Mouse (Mus musculus): ENCODE results near the gene Bmp2k.
A peak's percentile ranks its signal among the peaks of the same experiment; 100 is the strongest.

Bmp2k gene

DNA sequence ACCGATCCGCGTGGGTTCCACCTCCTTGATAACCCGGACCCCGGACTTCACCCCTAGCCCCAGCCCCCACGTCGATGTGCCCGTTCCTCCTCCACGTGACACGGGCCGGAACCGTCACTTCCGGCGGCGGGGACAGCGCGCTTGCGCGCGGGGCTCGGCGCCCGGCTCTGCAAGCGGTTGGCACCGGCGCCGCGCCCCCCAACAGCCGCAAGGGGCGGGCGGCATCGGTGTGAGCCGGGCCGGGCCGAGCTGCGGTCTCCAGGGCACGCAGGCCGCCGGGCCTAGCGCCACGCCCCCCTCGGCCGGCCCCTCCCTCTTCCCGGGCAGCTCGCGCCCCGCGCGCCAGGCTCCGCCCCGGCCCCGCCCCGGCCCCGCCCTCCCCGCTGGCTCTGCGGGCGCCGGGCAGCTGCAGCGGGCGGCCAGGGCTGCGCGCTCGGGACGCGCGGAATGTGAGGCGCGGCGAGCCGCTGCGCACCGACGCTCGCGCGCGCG lies at the start of gene Bmp2k:
TSS of gene Bmp2k (plus strand) at position 380 of the 492 bp plus-strand sequence.
- peak; percentile 89 for DNase-seq (ENCODE audit: low read depth, low spot score)

DNA sequence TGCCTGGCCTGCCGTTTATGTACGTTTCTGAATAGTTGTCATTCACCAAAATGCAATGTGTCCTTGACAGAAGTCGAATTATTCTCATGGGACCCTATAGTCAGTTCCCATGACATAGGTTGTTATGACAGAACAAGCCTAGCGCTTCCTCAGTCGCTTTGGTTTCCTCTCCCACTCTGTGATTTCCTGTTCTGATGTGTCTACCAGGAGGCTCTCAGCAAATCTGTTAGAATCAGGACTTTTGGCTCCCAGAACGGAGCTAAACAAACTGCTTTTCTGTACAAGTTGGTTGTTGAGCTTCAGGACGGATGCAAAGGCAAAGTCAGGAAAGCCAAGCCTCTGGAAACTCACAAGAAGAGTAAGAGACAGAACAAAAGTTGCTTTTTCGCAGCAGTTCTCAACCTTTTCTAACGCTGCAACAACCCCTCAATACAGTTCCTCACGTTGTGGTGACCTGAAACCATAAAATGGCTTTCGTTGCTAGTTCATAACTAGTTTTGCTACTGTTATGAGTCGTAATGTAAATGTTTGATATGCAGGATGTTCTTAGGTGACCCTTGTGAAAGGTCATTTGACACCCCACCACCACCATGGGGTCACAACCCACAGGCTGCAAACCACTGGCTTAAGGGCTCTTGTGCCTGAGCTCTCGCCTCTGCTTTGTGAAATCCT lies 48.5 kb upstream of the Bmp2k start:
- DNase-seq (ENCODE audit: low read depth, low spot score): no peak

GRCm38 (mm10) chr5:96949839-96950666 lies 47.4 kb upstream of the Bmp2k start:
- no peak for DNase-seq (ENCODE audit: low read depth, low spot score)

DNA sequence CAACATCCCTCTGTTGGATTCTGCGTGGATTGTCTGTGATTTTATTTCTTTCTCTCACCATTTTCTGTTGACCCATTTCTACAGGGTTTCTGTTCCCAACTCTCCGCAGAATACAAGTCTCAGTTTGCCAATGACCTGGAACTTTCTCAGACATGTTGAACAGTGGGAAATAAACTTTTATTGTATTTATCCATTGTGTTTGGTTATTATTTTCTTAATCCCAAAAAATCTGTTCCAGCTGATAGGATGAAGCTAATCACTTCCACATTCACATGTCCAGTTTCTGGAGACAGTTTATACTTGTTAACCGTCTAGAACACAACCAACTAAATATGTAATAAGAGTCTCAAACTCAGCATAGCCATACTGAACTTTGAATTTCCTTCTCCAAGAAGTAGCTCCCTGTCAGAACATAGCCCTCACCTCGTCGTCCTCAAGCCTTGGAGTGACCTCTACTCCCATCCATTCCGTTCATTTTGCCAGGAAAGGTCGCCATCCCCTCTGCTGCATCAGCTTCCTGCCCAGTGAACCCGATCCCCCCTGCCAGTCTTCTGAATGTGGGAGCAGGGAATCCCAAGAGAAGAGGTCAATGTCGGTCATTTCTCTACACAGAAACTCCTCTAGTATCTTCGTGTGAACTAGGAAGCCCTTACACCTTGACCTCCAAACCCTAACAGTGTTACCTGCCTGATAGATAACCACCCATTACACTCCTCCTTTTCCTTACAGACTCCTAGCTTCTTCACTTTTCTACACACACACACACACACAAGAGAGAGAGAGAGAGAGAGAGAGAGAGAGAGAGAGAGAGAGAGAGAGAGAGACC lies 46.6 kb upstream of the Bmp2k start:
- DNase-seq (ENCODE audit: low read depth, low spot score): no peak

GRCm38 (mm10) chr5:96951493-96952105 lies 45.9 kb upstream of the Bmp2k start:
- DNase-seq (ENCODE audit: low read depth, low spot score): no peak

- no peak for DNase-seq (ENCODE audit: low read depth, low spot score)
These were observed 43.4 kb upstream of the Bmp2k start for GRCm38 (mm10) chr5:96954040-96954439.

GRCm38 (mm10) chr5:96954466-96955027 lies 42.9 kb upstream of the Bmp2k start:
- no peak for DNase-seq (ENCODE audit: low read depth, low spot score)

GRCm38 (mm10) chr5:96956926-96957325 lies 40.6 kb upstream of the Bmp2k start:
- DNase-seq (ENCODE audit: low read depth, low spot score): no peak

DNA sequence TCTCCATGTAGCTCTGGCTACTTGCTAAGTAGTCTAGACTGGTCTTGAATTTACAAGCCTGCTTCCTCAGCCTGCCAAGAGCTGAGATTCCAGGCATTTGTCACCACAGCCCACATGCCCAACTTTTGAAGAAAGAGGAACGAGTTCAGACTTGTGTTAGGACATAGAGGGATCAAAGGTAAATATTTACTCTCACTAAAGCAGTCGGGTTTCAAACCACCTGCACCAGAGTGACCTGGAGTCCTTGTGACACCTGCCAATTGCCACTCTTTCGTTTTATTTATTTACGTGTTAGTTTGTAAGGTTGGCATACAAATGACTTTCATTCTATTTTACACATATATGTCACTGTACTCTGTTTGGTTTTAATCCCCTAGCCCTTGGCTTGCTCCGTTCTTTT lies 36.4 kb upstream of the Bmp2k start:
- DNase-seq (ENCODE audit: low read depth, low spot score): no peak

GRCm38 (mm10) chr5:96961852-96962251 lies 35.6 kb upstream of the Bmp2k start:
- DNase-seq (ENCODE audit: low read depth, low spot score): no peak

- DNase-seq (ENCODE audit: low read depth, low spot score): no peak
These were observed 35.1 kb upstream of the Bmp2k start for GRCm38 (mm10) chr5:96962252-96962933.

DNA sequence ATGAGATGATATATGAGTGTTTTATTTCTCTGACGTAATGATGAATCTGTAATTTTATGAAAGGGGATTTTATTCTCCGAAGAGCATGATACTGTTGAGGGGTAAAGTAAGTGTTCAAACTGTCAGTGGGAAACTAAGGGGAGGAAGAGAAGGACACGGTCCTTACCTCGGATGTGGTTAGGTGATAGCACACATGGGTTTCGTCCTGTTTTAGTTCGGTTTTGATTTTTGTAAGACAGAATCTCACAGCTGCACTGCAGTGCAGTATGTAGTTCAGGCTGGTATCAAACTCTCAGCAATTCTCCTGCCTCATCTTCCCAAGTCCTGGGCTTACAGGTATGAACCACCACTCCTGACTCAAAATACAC lies 34.6 kb upstream of the Bmp2k start:
- no peak for DNase-seq (ENCODE audit: low read depth, low spot score)

- no peak for DNase-seq (ENCODE audit: low read depth, low spot score)
These were observed 33.1 kb upstream of the Bmp2k start for GRCm38 (mm10) chr5:96964062-96965028.

GRCm38 (mm10) chr5:96965029-96965403 lies 32.5 kb upstream of the Bmp2k start:
- no peak for DNase-seq (ENCODE audit: low read depth, low spot score)

- no peak for DNase-seq (ENCODE audit: low read depth, low spot score)
These were observed 32.0 kb upstream of the Bmp2k start for GRCm38 (mm10) chr5:96965503-96965902.

DNA sequence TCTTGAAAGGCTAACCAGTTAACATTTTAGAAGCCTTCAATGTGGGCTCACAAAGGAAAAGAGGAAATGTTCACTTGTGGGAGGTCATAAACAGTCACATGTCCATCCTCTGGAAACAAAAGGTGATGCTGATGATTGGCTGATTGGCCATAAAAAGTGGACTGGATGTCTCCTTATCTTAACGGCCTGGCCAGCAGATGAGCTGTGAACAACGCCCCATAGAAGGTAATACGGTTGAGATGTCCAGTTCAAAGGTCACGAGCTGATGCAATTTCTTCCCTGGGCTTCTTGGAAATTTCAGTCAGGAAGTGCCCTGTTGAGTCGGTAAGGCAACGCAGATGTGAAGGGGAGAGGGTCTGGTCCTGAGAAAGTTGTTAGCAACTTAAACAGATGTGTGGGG lies 28.9 kb upstream of the Bmp2k start:
- no peak for DNase-seq (ENCODE audit: low read depth, low spot score)

GRCm38 (mm10) chr5:96969032-96969431 lies 28.5 kb upstream of the Bmp2k start:
- DNase-seq (ENCODE audit: low read depth, low spot score): no peak

DNA sequence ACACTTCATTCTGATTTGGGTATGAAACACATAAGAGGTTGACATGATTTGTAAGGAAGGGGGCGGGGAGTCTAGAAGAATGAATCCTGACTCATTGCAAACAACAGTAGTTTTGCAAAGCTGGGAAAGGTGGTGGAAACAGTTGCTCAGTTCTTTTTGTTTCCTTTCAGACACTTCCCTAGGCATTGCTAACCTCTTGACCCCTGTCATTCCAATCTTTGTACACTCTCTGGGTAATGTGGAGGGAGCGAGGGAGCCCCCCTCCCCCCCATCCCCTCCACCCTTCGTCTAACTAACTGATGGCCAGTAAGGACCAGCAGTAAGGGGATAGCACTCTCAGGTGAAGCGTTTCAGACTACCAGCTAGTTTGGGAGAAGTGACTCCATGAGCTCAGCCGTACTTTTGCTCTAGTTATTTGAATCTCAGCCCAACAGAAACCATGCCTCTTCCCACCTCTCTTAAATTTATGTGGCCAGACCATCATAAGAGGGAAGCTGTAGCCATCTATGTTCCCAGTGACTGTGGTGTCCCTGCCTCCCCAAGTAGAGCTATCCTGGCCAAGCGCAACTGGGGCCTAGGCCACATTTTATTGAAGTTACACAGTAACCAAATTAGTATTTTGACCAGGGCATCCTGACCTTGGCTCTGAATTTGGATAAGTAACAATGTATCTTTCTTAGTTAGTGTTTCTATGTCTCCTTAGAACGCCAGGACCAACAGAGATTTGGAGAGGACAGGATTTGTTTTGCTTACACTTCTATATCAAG lies 27.6 kb upstream of the Bmp2k start:
- DNase-seq (ENCODE audit: low read depth, low spot score): peak; percentile 57

DNA sequence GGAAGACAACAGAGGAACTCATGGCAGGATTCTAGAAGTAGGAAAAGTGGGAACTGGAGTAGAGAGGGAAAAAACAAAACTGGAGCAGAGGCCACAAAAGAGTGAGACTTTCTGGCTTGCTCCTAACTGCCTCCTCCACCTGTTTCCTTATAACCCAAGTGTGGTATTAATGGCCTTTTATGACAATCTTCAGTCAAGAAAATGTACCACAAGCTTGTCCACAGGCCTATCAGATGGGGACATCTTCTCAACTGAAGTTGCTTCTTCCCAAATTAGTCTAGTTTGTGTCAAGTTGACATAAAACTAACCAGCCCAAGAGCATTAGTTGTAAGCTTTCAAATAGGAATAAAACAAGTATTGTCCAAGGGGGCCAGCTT lies 27.0 kb upstream of the Bmp2k start:
- DNase-seq (ENCODE audit: low read depth, low spot score): no peak
